Mouse (Mus musculus) hindbrain, embryonic 12.5 days (tissue): ENCODE results near the gene Heatr5b. TPM values are rescaled to one million over a fixed set of nuclear protein-coding genes. Genes with fewer than 3 reads are reported as not detected.

Experiments used
- ATAC-seq: fragments of 200-750 bp; cut with Nextera tagmentation; 2 replicates; pipeline ENCODE4 v1.8.0; 2017; ENCODE audit warnings: moderate TSS enrichment; ENCODE audit not compliant: low FRiP score
- H3K27ac ChIP-seq: fragments of 300-500 bp; sonication (generic); 2 replicates; pipeline ENCODE4 v1.5.1; 2016; ENCODE audit warnings: mild to moderate bottlenecking
- H3K27me3 ChIP-seq: fragments of 300-500 bp; sonication (generic); 2 replicates; pipeline ENCODE4 v1.6.1; 2016; ENCODE audit warnings: mild to moderate bottlenecking
- H3K36me3 ChIP-seq: fragments of 300-500 bp; sonication (generic); 2 replicates; pipeline ENCODE4 v1.6.1; 2016; ENCODE audit warnings: mild to moderate bottlenecking
- H3K4me1 ChIP-seq: fragments of 300-500 bp; sonication (generic); 2 replicates; pipeline ENCODE4 v1.6.1; 2016
- H3K4me2 ChIP-seq: fragments of 300-500 bp; sonication (generic); replicated peaks from 2 replicates; pipeline ENCODE4 v1.6.1; 2016; ENCODE audit warnings: mild to moderate bottlenecking
- H3K4me3 ChIP-seq: fragments of 300-500 bp; sonication (generic); 2 replicates; pipeline ENCODE4 v1.5.1; 2016; ENCODE audit warnings: mild to moderate bottlenecking
- H3K9ac ChIP-seq: fragments of 300-500 bp; sonication (generic); 2 replicates; pipeline ENCODE4 v1.6.1; 2016; ENCODE audit warnings: mild to moderate bottlenecking, moderate library complexity
- H3K9me3 ChIP-seq: fragments of 300-500 bp; sonication (generic); replicated peaks from 2 replicates; pipeline ENCODE4 v1.6.1; 2016; ENCODE audit warnings: mild to moderate bottlenecking
- WGBS: fragments of 180-500 bp; shearing (Covaris S2); methylation state at CpG from one replicate; pipeline ENCODE4 v1.1.7; 2016; 5-methylcytosine and 5-hydroxymethylcytosine counted together
- polyA plus RNA-seq: library from polyadenylated mRNA; unstranded; fragments of >200 nt; fragmentation: Nextera tagmentation; extraction: Ambion mirVana; gene quantifications from 2 replicates; pipeline ENCODE4 v1.2.1, GENCODE M21; 2016

The Heatr5b gene
- polyA plus RNA-seq, 1 experiment from 2014 or later = 24.8 TPM

GRCm38 (mm10) chr17:78763272-78763671 is 71.9 kb downstream of the Heatr5b start:
- no peaks in the 10 kb centered on the region for H3K27me3 ChIP-seq
- no peaks in the 10 kb centered on the region for H3K4me1 ChIP-seq
- H3K27ac ChIP-seq = no peak overlapping the region
- no peak overlapping the region for H3K4me3 ChIP-seq
- peaks cover 43% of the 10 kb centered on the region for H3K36me3 ChIP-seq
- 95% methylated on average over 5 of the region's 5 CpGs for WGBS
- no peaks in the 10 kb centered on the region for H3K9me3 ChIP-seq
- no peak for ATAC-seq
- H3K4me2 ChIP-seq = no peak overlapping the region
- no peak overlapping the region for H3K9ac ChIP-seq

DNA sequence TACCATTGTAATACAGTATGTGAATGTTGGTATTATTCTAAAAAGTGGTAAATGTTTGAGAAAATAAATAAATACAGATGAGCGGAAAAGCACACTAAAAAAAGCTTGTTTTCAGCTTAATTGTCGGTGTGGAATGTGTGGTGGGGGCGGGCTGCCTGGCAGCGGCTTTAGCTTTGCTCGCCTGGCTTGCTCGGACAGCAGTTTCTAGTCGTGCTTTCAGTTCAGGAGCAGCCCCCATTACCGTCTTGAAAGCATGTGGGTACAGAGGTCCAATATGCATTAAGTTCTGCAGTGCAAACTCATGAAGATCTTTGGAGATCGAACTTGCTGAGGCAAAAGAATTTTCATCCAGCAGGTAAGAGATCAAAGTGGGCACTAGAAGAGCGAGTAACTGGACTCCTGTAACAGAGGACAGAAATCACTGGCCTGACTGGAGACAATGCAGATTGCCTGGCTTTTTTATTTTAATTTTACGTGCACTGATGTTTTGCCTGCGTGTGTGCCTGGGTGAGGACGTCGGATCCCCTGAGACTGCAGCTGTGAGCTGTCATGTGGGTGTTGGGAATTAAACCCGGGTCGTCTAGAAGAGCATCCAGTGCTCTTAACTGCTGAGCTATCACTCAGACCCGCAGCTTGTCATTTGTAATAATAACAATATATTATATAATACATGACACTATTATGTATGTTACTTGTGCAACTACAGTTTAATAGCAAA is 82.1 kb downstream of the Heatr5b start:
- no peak overlapping the region for H3K27ac ChIP-seq
- H3K4me3 ChIP-seq = no peak overlapping the region
- no peaks in the 10 kb centered on the region for H3K9me3 ChIP-seq
- WGBS = 52% methylated on average over 17 of the region's 17 CpGs
- H3K4me2 ChIP-seq = no peak overlapping the region
- H3K27me3 ChIP-seq = no peaks in the 10 kb centered on the region
- peaks cover 33% of the 10 kb centered on the region for H3K36me3 ChIP-seq
- no peak overlapping the region for H3K9ac ChIP-seq
- ATAC-seq = no peak
- no peaks in the 10 kb centered on the region for H3K4me1 ChIP-seq

DNA sequence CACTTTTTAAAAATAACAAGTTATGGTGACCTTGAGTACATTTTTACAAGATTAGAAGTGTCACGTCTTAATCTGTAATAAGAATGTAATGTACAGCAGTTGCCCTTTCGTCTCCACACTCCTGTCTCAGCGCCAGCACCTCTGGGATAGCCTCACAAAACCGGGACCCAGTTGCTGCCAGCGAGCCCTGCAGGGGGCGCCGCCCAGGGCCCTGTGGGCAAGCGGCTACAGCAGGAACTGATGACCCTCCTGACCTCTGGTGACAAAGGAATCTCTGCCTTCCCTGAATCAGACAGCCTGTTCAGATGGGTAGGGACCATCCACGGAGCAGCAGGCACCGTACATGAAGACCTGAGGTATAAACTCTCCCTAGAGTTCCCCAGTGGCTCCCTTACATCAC is 83.1 kb downstream of the Heatr5b start:
- 53% methylated on average over 10 of the region's 10 CpGs for WGBS
- Histone ChIP-seq H3K9ac (no peak overlapping the region), H3K4me2 (no peak overlapping the region), H3K4me3 (no peak overlapping the region), H3K27ac (no peak overlapping the region), H3K9me3 (no peaks in the 10 kb centered on the region), H3K36me3 (peaks cover 28% of the 10 kb centered on the region), H3K27me3 (no peaks in the 10 kb centered on the region), H3K4me1 (no peaks in the 10 kb centered on the region)
- no peak for ATAC-seq

DNA sequence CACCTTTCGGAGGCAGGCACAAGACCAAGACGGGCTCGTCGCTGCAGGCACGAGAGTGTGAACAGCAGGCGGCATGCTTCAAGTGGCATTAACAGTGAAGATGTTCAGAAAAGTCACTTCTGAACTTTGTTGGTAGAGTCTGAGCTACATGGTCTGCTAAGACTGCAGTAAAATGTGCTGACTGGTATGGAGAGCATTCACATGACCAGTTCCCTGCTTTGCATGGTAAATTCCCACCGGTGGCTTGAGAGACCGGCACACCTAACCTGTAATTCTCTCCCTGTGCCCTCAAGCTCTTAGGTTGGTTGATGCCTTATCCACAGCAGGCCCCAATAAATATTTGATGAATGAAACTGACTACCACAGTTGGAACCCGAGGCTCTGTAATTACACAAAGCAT is 86.7 kb downstream of the Heatr5b start:
- 94% methylated on average over 9 of the region's 9 CpGs for WGBS
- H3K36me3 ChIP-seq = peaks cover 12% of the 10 kb centered on the region; the same call in 1 of the 2 replicates
- H3K9ac ChIP-seq = no peak overlapping the region
- H3K4me2 ChIP-seq = no peak overlapping the region
- no peaks in the 10 kb centered on the region for H3K4me1 ChIP-seq
- H3K4me3 ChIP-seq = no peak overlapping the region
- H3K27ac ChIP-seq = no peak overlapping the region
- no peak for ATAC-seq
- H3K9me3 ChIP-seq = no peaks in the 10 kb centered on the region
- no peaks in the 10 kb centered on the region for H3K27me3 ChIP-seq

- Histone ChIP-seq H3K9me3 (no peaks in the 10 kb centered on the region), H3K36me3 (no peaks in the 10 kb centered on the region), H3K4me1 (peaks cover 14% of the 10 kb centered on the region), H3K27me3 (no peaks in the 10 kb centered on the region; the same call in 1 of the 2 replicates), H3K4me3 (no peak overlapping the region), H3K4me2 (no peak overlapping the region), H3K9ac (no peak overlapping the region), H3K27ac (no peak overlapping the region)
- WGBS = 48% methylated on average over 1 of the region's 1 CpGs
- ATAC-seq = no peak
Measured at GRCm38 (mm10) chr17:78738416-78738815, 96.7 kb downstream of the Heatr5b start.

- no peak overlapping the region for H3K4me2 ChIP-seq
- no peak for ATAC-seq
- no peak overlapping the region for H3K27ac ChIP-seq
- no peak overlapping the region for H3K9ac ChIP-seq
- H3K9me3 ChIP-seq = no peaks in the 10 kb centered on the region
- peaks cover 14% of the 10 kb centered on the region for H3K4me1 ChIP-seq
- no peaks in the 10 kb centered on the region for H3K36me3 ChIP-seq
- 32% methylated on average over 2 of the region's 2 CpGs for WGBS
- H3K4me3 ChIP-seq = no peak overlapping the region
- no peaks in the 10 kb centered on the region; the same call in 1 of the 2 replicates for H3K27me3 ChIP-seq
Measured at GRCm38 (mm10) chr17:78737771-78738170, 97.4 kb downstream of the Heatr5b start.

DNA sequence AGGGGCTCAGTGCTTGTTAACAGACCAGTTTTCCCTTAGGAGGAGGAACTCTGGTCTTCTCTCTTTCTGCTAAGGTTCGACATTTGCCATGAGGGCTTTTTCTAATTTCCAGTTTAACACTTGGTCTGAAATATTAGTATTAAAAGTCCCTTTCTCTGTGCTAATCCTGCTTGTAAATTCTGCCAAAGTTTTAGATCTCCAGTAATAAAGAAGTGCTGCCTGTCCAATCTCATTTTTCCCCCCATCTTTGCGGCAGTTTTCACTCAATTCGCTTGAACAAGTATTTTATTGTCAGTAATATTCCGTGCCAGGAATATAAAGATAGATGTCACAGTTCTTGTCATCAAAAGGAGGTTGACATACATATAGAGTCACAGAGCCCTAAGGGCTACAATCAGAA is 98.1 kb downstream of the Heatr5b start, which contains the start of gene Strn:
Strn (minus strand) TSS at position 101 of the 400 bp plus-strand sequence.
- Histone ChIP-seq H3K4me2 (peak within 1 kb of the TSS; percentile 77), H3K27ac (peak within 1 kb of the TSS; percentile 88), H3K9ac (peak within 1 kb of the TSS; percentile 84), H3K36me3 (no peaks in the 10 kb centered on the region), H3K4me3 (peak within 1 kb of the TSS; percentile 87), H3K4me1 (peaks cover 18% of the 10 kb centered on the region), H3K27me3 (no peaks in the 10 kb centered on the region; the same call in 1 of the 2 replicates), H3K9me3 (no peaks in the 10 kb centered on the region)
- 38% methylated on average over 4 of the region's 4 CpGs for WGBS
- ATAC-seq = no peak

GRCm38 (mm10) chr17:78736473-78736988 is 98.6 kb downstream of the Heatr5b start:
- H3K9me3 ChIP-seq = no peaks in the 10 kb centered on the region
- peak; percentile 100 for ATAC-seq
- no peaks in the 10 kb centered on the region for H3K36me3 ChIP-seq
- H3K9ac ChIP-seq = peak overlapping the region; percentile 84
- 0% methylated on average over 50 of the region's 60 CpGs for WGBS
- peak overlapping the region; percentile 88 for H3K27ac ChIP-seq
- H3K4me1 ChIP-seq = peaks cover 20% of the 10 kb centered on the region
- H3K27me3 ChIP-seq = no peaks in the 10 kb centered on the region; the same call in 1 of the 2 replicates
- H3K4me3 ChIP-seq = peak overlapping the region; percentile 87
- peak overlapping the region; percentile 77 for H3K4me2 ChIP-seq

DNA sequence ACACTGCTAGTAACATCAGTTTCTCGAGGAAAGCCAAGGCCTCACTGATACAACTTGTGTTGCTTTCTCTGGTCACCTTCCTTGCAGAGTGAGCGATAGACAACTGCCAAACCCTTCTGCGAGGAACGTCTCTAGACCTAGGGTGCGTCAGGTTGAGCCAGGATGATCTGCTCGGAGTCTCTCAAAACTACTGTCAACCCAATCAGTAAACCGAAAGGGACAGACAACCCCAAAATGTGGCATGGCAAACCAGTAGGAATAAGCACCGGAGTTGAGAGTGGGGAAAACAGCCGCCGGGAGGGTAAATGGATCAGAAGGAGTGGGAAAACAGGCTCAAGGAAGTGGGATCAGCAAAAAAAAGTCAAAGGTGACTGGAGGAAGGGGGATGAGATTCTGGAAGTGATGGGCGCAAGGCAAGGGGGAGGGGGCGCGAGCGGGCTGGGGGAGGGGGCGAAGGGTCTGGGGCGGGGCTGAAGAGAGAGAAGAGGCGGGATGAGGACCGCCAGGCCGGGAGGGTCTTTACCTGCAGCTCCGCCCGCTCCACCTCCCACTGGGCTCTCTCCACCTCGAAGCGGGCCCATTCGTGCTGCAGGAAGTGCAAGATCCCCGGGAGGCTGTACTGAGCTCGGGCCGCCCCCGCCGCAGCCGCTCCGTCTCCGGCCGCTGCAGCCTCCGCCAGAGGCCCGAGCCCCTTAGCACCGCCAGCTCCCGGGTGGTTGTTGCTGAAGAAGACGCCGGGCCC is 99.3 kb downstream of the Heatr5b start:
- H3K36me3 ChIP-seq = no peaks in the 10 kb centered on the region
- no peaks in the 10 kb centered on the region; the same call in 1 of the 2 replicates for H3K27me3 ChIP-seq
- H3K9me3 ChIP-seq = no peaks in the 10 kb centered on the region
- H3K27ac ChIP-seq = peak overlapping the region; percentile 88
- peak overlapping the region; percentile 84 for H3K9ac ChIP-seq
- WGBS = under 1% methylated on average over 35 of the region's 39 CpGs
- peak overlapping the region; percentile 77 for H3K4me2 ChIP-seq
- H3K4me3 ChIP-seq = peak overlapping the region; percentile 87
- H3K4me1 ChIP-seq = peaks cover 20% of the 10 kb centered on the region
- ATAC-seq = peak; percentile 80; the same call in 1 of the 2 replicates

DNA sequence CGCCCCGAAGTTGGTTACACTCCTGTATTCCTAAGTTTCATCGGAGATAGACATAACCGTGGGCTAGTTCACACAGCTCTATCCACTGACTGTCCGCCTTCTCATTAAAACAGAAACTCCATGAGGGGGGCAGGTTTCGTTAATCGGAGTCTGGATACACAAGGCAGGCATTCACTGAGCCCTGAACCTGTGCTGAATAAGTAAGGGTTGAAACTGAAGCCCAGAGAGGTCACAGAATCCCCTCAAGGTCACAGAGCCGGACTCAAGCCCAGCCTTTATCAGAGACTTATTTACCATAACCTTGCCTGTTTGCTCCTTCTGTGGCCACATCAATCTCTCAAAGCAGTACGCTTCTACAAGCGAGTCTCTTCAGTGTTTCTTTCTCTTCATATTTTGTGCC is 100.4 kb downstream of the Heatr5b start:
- Histone ChIP-seq H3K9ac (no peak overlapping the region), H3K36me3 (no peaks in the 10 kb centered on the region)

GRCm38 (mm10) chr17:78732056-78732455 is 103.1 kb downstream of the Heatr5b start:
- Histone ChIP-seq H3K36me3 (no peaks in the 10 kb centered on the region), H3K27me3 (no peaks in the 10 kb centered on the region), H3K27ac (no peak overlapping the region), H3K4me2 (no peak overlapping the region), H3K9me3 (no peaks in the 10 kb centered on the region), H3K4me3 (no peak overlapping the region), H3K9ac (no peak overlapping the region), H3K4me1 (peaks cover 20% of the 10 kb centered on the region)
- no peak for ATAC-seq
- WGBS = 53% methylated on average over 1 of the region's 1 CpGs

More for the DNA sequence above, 100.4 kb downstream of the Heatr5b start:
- Histone ChIP-seq H3K27ac (no peak overlapping the region), H3K27me3 (no peaks in the 10 kb centered on the region; the same call in 1 of the 2 replicates), H3K9me3 (no peaks in the 10 kb centered on the region), H3K4me1 (peaks cover 20% of the 10 kb centered on the region), H3K4me3 (no peak overlapping the region), H3K4me2 (peak overlapping the region; percentile 77; the same call in 1 of the 2 replicates)
- ATAC-seq = no peak
- 70% methylated on average over 10 of the region's 10 CpGs for WGBS

- 0 out of 2 replicates have a peak, but pooled peaks cover under 1% of the 10 kb centered on the region for H3K4me1 ChIP-seq
- no peak overlapping the region for H3K4me2 ChIP-seq
- WGBS = 75% methylated on average over 14 of the region's 14 CpGs
- H3K9me3 ChIP-seq = no peaks in the 10 kb centered on the region
- no peak overlapping the region for H3K27ac ChIP-seq
- no peak overlapping the region for H3K9ac ChIP-seq
- no peak overlapping the region for H3K4me3 ChIP-seq
- H3K36me3 ChIP-seq = no peaks in the 10 kb centered on the region
- H3K27me3 ChIP-seq = no peaks in the 10 kb centered on the region
- ATAC-seq = no peak
Measured at GRCm38 (mm10) chr17:78726746-78727449, 108.3 kb downstream of the Heatr5b start.
